Mouse (Mus musculus) embryonic facial prominence, embryonic 13.5 days (tissue): ENCODE results near the gene Tfdp1. TPM values are rescaled to one million over a fixed set of nuclear protein-coding genes. Genes with fewer than 3 reads are reported as not detected.

Source experiments
- ATAC-seq: fragments of 200-750 bp; cut with Nextera tagmentation; 2 replicates; pipeline ENCODE4 v1.8.0; 2017; ENCODE audit warnings: low read depth; ENCODE audit not compliant: insufficient number of reproducible peaks, insufficient read depth, low FRiP score, low TSS enrichment
- H3K27ac ChIP-seq: fragments of 300-500 bp; sonication (generic); 2 replicates; pipeline ENCODE4 v1.5.1; 2015; ENCODE audit warnings: moderate library complexity, mild to moderate bottlenecking, inconsistent platforms
- H3K27me3 ChIP-seq: fragments of 300-500 bp; sonication (generic); 2 replicates; pipeline ENCODE4 v1.6.1; 2015; ENCODE audit warnings: mild to moderate bottlenecking, inconsistent platforms
- H3K36me3 ChIP-seq: fragments of 300-500 bp; sonication (generic); 2 replicates; pipeline ENCODE4 v1.6.1; 2015; ENCODE audit warnings: mild to moderate bottlenecking, inconsistent platforms
- H3K4me1 ChIP-seq: fragments of 300-500 bp; sonication (generic); 2 replicates; pipeline ENCODE4 v1.6.1; 2015; ENCODE audit warnings: inconsistent platforms
- H3K4me2 ChIP-seq: fragments of 300-500 bp; sonication (generic); 2 replicates; pipeline ENCODE4 v1.6.1; 2015; ENCODE audit warnings: moderate library complexity, mild to moderate bottlenecking, inconsistent platforms
- H3K4me3 ChIP-seq: fragments of 300-500 bp; sonication (generic); 2 replicates; pipeline ENCODE4 v1.5.1; 2015; ENCODE audit warnings: mild to moderate bottlenecking, inconsistent platforms
- H3K9ac ChIP-seq: fragments of 300-500 bp; sonication (generic); 2 replicates; pipeline ENCODE4 v1.6.1; 2015; ENCODE audit warnings: mild to moderate bottlenecking, inconsistent platforms
- H3K9me3 ChIP-seq: fragments of 300-500 bp; sonication (generic); 2 replicates; pipeline ENCODE4 v1.6.1; 2016; ENCODE audit warnings: inconsistent platforms
- WGBS: fragments of 180-500 bp; shearing (Covaris S2); methylation state at CpG from one replicate; pipeline ENCODE4 v1.1.7; 2015; ENCODE audit warnings: mixed read lengths; 5-methylcytosine and 5-hydroxymethylcytosine counted together
- polyA plus RNA-seq: library from polyadenylated mRNA; unstranded; fragments of >200 nt; fragmentation: Nextera tagmentation; extraction: Ambion mirVana; gene quantifications from 2 replicates; pipeline ENCODE4 v1.2.1, GENCODE M21; 2015

Tfdp1 gene
- polyA plus RNA-seq, 1 experiment from 2014 or later, result 166 TPM

- no peak overlapping the region for H3K4me3 ChIP-seq
- no peaks in the 10 kb centered on the region for H3K27me3 ChIP-seq
- H3K9me3 ChIP-seq, result no peaks in the 10 kb centered on the region
- H3K4me2 ChIP-seq, result no peak overlapping the region
- no peak overlapping the region for H3K27ac ChIP-seq
- H3K9ac ChIP-seq, result no peak overlapping the region
- ATAC-seq, result no peak
- 84% methylated on average over 4 of the region's 4 CpGs for WGBS
- H3K36me3 ChIP-seq, result peaks cover 100% of the 10 kb centered on the region
- no peaks in the 10 kb centered on the region for H3K4me1 ChIP-seq
Measured at GRCm38 (mm10) chr8:13353883-13354282, 15.3 kb downstream of the Tfdp1 start.

- no peaks in the 10 kb centered on the region for H3K27me3 ChIP-seq
- no peak overlapping the region for H3K4me2 ChIP-seq
- H3K4me1 ChIP-seq, result no peaks in the 10 kb centered on the region
- no peak overlapping the region for H3K27ac ChIP-seq
- 85% methylated on average over 6 of the region's 6 CpGs for WGBS
- H3K36me3 ChIP-seq, result peaks cover 100% of the 10 kb centered on the region
- H3K4me3 ChIP-seq, result no peak overlapping the region
- no peak overlapping the region for H3K9ac ChIP-seq
- no peak for ATAC-seq
- no peaks in the 10 kb centered on the region for H3K9me3 ChIP-seq
Measured at GRCm38 (mm10) chr8:13356221-13356620, 17.7 kb downstream of the Tfdp1 start.

- no peak overlapping the region for H3K4me3 ChIP-seq
- WGBS, result 86% methylated on average over 10 of the region's 10 CpGs
- H3K4me2 ChIP-seq, result no peak overlapping the region
- H3K9ac ChIP-seq, result no peak overlapping the region
- H3K27me3 ChIP-seq, result no peaks in the 10 kb centered on the region
- H3K9me3 ChIP-seq, result no peaks in the 10 kb centered on the region
- ATAC-seq, result no peak
- peaks cover 100% of the 10 kb centered on the region for H3K36me3 ChIP-seq
- no peak overlapping the region for H3K27ac ChIP-seq
- no peaks in the 10 kb centered on the region for H3K4me1 ChIP-seq
Measured at GRCm38 (mm10) chr8:13356681-13357080, 18.1 kb downstream of the Tfdp1 start.

- H3K4me2 ChIP-seq, result no peak overlapping the region
- no peak overlapping the region for H3K27ac ChIP-seq
- no peak overlapping the region for H3K9ac ChIP-seq
- H3K4me3 ChIP-seq, result no peak overlapping the region
- H3K36me3 ChIP-seq, result peaks cover 92% of the 10 kb centered on the region
- WGBS, result 87% methylated on average over 7 of the region's 7 CpGs
- no peak for ATAC-seq
- H3K4me1 ChIP-seq, result no peaks in the 10 kb centered on the region
- no peaks in the 10 kb centered on the region for H3K9me3 ChIP-seq
- H3K27me3 ChIP-seq, result no peaks in the 10 kb centered on the region
Measured at GRCm38 (mm10) chr8:13360213-13360612, 21.7 kb downstream of the Tfdp1 start.

DNA sequence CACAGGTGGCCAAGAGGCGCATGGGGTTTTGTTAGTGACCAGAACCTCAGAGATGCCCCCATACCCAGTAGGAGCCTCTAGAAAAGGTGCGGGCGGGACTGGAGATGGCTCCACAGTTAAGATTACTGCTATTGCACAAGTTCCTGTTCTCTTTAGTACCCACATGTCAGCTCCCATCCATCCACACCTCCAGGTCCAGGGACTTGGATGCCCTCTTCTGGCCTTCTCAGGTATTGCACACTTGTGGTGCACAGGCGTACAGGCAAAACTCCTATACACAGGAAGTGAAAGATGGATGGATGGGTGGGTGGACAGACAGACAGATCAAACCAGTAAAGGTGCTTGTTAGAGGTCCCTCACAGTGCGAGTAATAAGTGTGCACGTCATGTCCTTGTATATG is 23.3 kb downstream of the Tfdp1 start:
- Histone ChIP-seq H3K27me3 (no peaks in the 10 kb centered on the region), H3K4me1 (no peaks in the 10 kb centered on the region), H3K4me2 (no peak overlapping the region), H3K36me3 (peaks cover 92% of the 10 kb centered on the region), H3K9ac (no peak overlapping the region), H3K27ac (no peak overlapping the region), H3K4me3 (no peak overlapping the region), H3K9me3 (no peaks in the 10 kb centered on the region)
- WGBS, result 94% methylated on average over 6 of the region's 6 CpGs
- ATAC-seq, result no peak

- no peak overlapping the region for H3K4me3 ChIP-seq
- no peak overlapping the region for H3K4me2 ChIP-seq
- no peaks in the 10 kb centered on the region for H3K27me3 ChIP-seq
- no peak overlapping the region for H3K27ac ChIP-seq
- no peak for ATAC-seq
- peaks cover 93% of the 10 kb centered on the region for H3K36me3 ChIP-seq
- no peak overlapping the region for H3K9ac ChIP-seq
- WGBS, result 88% methylated on average over 8 of the region's 8 CpGs
- H3K9me3 ChIP-seq, result no peaks in the 10 kb centered on the region
- H3K4me1 ChIP-seq, result no peaks in the 10 kb centered on the region
Measured at GRCm38 (mm10) chr8:13373151-13373662, 34.7 kb downstream of the Tfdp1 start.

GRCm38 (mm10) chr8:13381630-13382029 is 43.1 kb downstream of the Tfdp1 start:
- H3K4me1 ChIP-seq, result no peaks in the 10 kb centered on the region
- peaks cover 42% of the 10 kb centered on the region for H3K36me3 ChIP-seq
- no peak overlapping the region for H3K27ac ChIP-seq
- no peak overlapping the region for H3K4me2 ChIP-seq
- no peak overlapping the region for H3K4me3 ChIP-seq
- H3K9me3 ChIP-seq, result 0 out of 2 replicates have a peak, but pooled peaks cover 3% of the 10 kb centered on the region
- no peaks in the 10 kb centered on the region for H3K27me3 ChIP-seq
- ATAC-seq, result no peak
- 90% methylated on average over 7 of the region's 7 CpGs for WGBS
- H3K9ac ChIP-seq, result no peak overlapping the region

DNA sequence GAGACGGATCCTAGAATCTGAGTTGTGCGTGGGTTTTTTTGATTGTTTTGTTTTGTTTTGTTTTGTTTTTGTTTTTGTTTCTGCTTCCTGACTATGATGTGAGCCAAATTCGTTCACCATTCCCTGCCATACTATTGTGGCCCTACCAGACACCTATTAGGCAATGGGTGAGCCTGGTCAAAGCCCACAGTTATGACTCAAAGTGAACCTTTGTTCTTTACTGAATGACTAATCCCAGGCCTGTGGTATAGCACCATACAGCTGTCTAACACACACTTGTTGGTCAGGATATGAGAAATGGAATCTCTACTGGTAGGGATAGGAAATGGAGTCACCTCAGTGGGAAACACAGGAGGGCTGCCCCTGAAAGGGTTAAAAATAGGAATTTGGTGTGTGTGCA is 44.0 kb downstream of the Tfdp1 start:
- no peak overlapping the region for H3K4me2 ChIP-seq
- no peak overlapping the region for H3K4me3 ChIP-seq
- H3K27me3 ChIP-seq, result no peaks in the 10 kb centered on the region
- ATAC-seq, result no peak
- H3K27ac ChIP-seq, result no peak overlapping the region
- 0 out of 2 replicates have a peak, but pooled peaks cover 3% of the 10 kb centered on the region for H3K9me3 ChIP-seq
- WGBS, result 92% methylated on average over 3 of the region's 3 CpGs
- no peak overlapping the region for H3K9ac ChIP-seq
- no peaks in the 10 kb centered on the region for H3K4me1 ChIP-seq
- H3K36me3 ChIP-seq, result peaks cover 33% of the 10 kb centered on the region

- peaks cover 31% of the 10 kb centered on the region for H3K36me3 ChIP-seq
- no peak overlapping the region for H3K4me2 ChIP-seq
- no peak overlapping the region for H3K4me3 ChIP-seq
- H3K4me1 ChIP-seq, result no peaks in the 10 kb centered on the region
- 94% methylated on average over 4 of the region's 4 CpGs for WGBS
- H3K27me3 ChIP-seq, result no peaks in the 10 kb centered on the region
- H3K27ac ChIP-seq, result no peak overlapping the region
- H3K9me3 ChIP-seq, result 0 out of 2 replicates have a peak, but pooled peaks cover 3% of the 10 kb centered on the region
- ATAC-seq, result no peak
- H3K9ac ChIP-seq, result no peak overlapping the region
Measured at GRCm38 (mm10) chr8:13382999-13383398, 44.4 kb downstream of the Tfdp1 start.

DNA sequence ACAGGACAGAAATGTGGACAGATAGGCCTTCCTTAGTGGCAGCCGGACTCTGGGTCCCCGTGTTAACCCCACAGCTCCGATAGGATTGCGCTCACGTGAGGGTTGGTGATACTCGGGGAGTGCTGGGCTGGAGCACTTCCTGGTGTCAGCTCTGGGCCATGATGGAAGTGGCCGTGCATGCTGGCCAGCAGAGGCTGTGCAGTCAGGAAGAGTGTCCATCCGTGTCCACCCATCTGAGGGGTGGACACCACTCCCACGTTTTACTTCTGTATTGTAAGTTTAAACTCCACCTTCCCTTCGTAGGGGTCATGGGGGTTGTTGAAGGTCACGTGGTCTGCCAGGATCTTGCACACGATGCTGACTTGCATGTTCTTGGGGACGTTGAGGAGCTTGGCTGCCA is 47.8 kb downstream of the Tfdp1 start:
- H3K4me2 ChIP-seq, result no peak overlapping the region
- 72% methylated on average over 13 of the region's 13 CpGs for WGBS
- H3K4me1 ChIP-seq, result no peaks in the 10 kb centered on the region
- no peaks in the 10 kb centered on the region for H3K27me3 ChIP-seq
- ATAC-seq, result no peak
- no peaks in the 10 kb centered on the region for H3K9me3 ChIP-seq
- peaks cover 3% of the 10 kb centered on the region; the same call in 1 of the 2 replicates for H3K36me3 ChIP-seq
- no peak overlapping the region for H3K4me3 ChIP-seq
- H3K27ac ChIP-seq, result no peak overlapping the region
- H3K9ac ChIP-seq, result no peak overlapping the region

- H3K4me3 ChIP-seq, result no peak overlapping the region
- no peaks in the 10 kb centered on the region for H3K27me3 ChIP-seq
- no peak overlapping the region for H3K27ac ChIP-seq
- no peak overlapping the region for H3K9ac ChIP-seq
- no peaks in the 10 kb centered on the region for H3K9me3 ChIP-seq
- H3K36me3 ChIP-seq, result no peaks in the 10 kb centered on the region
- 80% methylated on average over 8 of the region's 8 CpGs for WGBS
- H3K4me1 ChIP-seq, result no peaks in the 10 kb centered on the region
- ATAC-seq, result no peak
- H3K4me2 ChIP-seq, result no peak overlapping the region
Measured at GRCm38 (mm10) chr8:13387728-13388127, 49.2 kb downstream of the Tfdp1 start.

GRCm38 (mm10) chr8:13388744-13389143 is 50.2 kb downstream of the Tfdp1 start:
- Histone ChIP-seq H3K4me1 (no peaks in the 10 kb centered on the region), H3K36me3 (no peaks in the 10 kb centered on the region), H3K27me3 (no peaks in the 10 kb centered on the region), H3K27ac (no peak overlapping the region), H3K4me3 (no peak overlapping the region), H3K9me3 (no peaks in the 10 kb centered on the region), H3K9ac (no peak overlapping the region), H3K4me2 (no peak overlapping the region)
- ATAC-seq, result no peak
- WGBS, result 81% methylated on average over 2 of the region's 2 CpGs
